Mouse (Mus musculus) myocyte (in vitro differentiated cells): ENCODE measurements around the gene Slc25a38. TPM values are rescaled to one million over a fixed set of nuclear protein-coding genes. Genes with fewer than 3 reads are reported as not detected.

Experiments used
- H3K27me3 ChIP-seq: one replicate; pipeline ENCODE4 v1.6.1; 2011; ENCODE audit not compliant: control insufficient read depth, insufficient read depth, insufficient read length
- H3K36me3 ChIP-seq: one replicate; pipeline ENCODE4 v1.6.1; 2011; ENCODE audit not compliant: control insufficient read depth, insufficient read depth
- H3K4me2 ChIP-seq: one replicate; pipeline ENCODE4 v1.6.1; 2011; ENCODE audit warnings: low read depth, control low read depth
- H3K4me3 ChIP-seq: one replicate; pipeline ENCODE4 v1.5.1; 2011; ENCODE audit warnings: mild to moderate bottlenecking, control low read depth, moderate library complexity
- H3K79me2 ChIP-seq: one replicate; pipeline ENCODE4 v1.6.1; 2011; ENCODE audit not compliant: control insufficient read depth, insufficient read depth
- H3ac ChIP-seq: one replicate; pipeline ENCODE4 v1.6.1; 2011; ENCODE audit not compliant: control insufficient read depth, insufficient read length
- CEBPB ChIP-seq: IDR thresholded peaks from 2 replicates; pipeline ENCODE4 v1.6.1; 2011; ENCODE audit warnings: mild to moderate bottlenecking, moderate library complexity; ENCODE audit not compliant: poor library complexity, insufficient read depth, severe bottlenecking
- E2F4 ChIP-seq: IDR thresholded peaks from one replicate; pipeline ENCODE4 v1.6.1; 2011; ENCODE audit warnings: mild to moderate bottlenecking, control low read depth, moderate library complexity; ENCODE audit not compliant: insufficient read depth
- MAX ChIP-seq: IDR thresholded peaks from one replicate; pipeline ENCODE4 v1.6.1; 2011; ENCODE audit warnings: low read depth, mild to moderate bottlenecking, control low read depth
- MYOD1 ChIP-seq, 3 experiments: IDR thresholded peaks; one replicate each; pipeline ENCODE4 v1.6.1; 2011; ENCODE audit warnings: control low read depth in 2 of 3, low read depth in 2 of 3, mild to moderate bottlenecking in 2 of 3, moderate library complexity in 1 of 3; ENCODE audit not compliant: insufficient read length in 2 of 3, control insufficient read depth in 1 of 3
- MYOG ChIP-seq, 3 experiments: IDR thresholded peaks; one replicate each; pipeline ENCODE4 v1.6.1; 2011; ENCODE audit warnings: control low read depth in 2 of 3, low read depth in 2 of 3, mild to moderate bottlenecking in 2 of 3; ENCODE audit not compliant: insufficient read length in 2 of 3, control insufficient read depth in 1 of 3, insufficient read depth in 1 of 3
- POLR2A ChIP-seq: IDR thresholded peaks from one replicate; pipeline ENCODE4 v1.6.1; 2011; ENCODE audit warnings: low read depth, mild to moderate bottlenecking, control low read depth, moderate library complexity; ENCODE audit not compliant: insufficient read length
- POLR2AphosphoS2 ChIP-seq: IDR thresholded peaks from one replicate; pipeline ENCODE4 v1.6.1; 2011; ENCODE audit warnings: low read depth, control low read depth; ENCODE audit not compliant: insufficient read length
- REST ChIP-seq: IDR thresholded peaks from one replicate; pipeline ENCODE4 v1.6.1; 2011; ENCODE audit warnings: mild to moderate bottlenecking, control low read depth, moderate library complexity; ENCODE audit not compliant: insufficient read depth, insufficient read length
- SRF ChIP-seq: IDR thresholded peaks from one replicate; pipeline ENCODE4 v1.6.1; 2011; ENCODE audit warnings: low read depth; ENCODE audit not compliant: control insufficient read depth, insufficient read length
- TCF12 ChIP-seq: IDR thresholded peaks from one replicate; pipeline ENCODE4 v1.6.1; 2011; ENCODE audit warnings: mild to moderate bottlenecking, control low read depth; ENCODE audit not compliant: poor library complexity, insufficient read depth, severe bottlenecking
- TCF3 ChIP-seq: IDR thresholded peaks from one replicate; pipeline ENCODE4 v1.6.1; 2011; ENCODE audit warnings: low read depth, control low read depth; ENCODE audit not compliant: insufficient read length
- USF1 ChIP-seq: IDR thresholded peaks from one replicate; pipeline ENCODE4 v1.6.1; 2011; ENCODE audit warnings: low read depth, mild to moderate bottlenecking, control low read depth, moderate library complexity
- polyA plus RNA-seq: library from polyadenylated mRNA; unstranded; fragments of >200 nt; fragmentation: generic; extraction: Trizol; gene quantifications from one replicate; pipeline ENCODE4 v1.2.1, GENCODE M21; 2012; ENCODE audit warnings: missing spikeins

Slc25a38 gene
- polyA plus RNA-seq, 1 experiment, result 12.9 TPM

GRCm38 (mm10) chr9:120114051-120114788, 4.0 kb downstream of the Slc25a38 start:
- Histone ChIP-seq H3K36me3 (no peaks in the 10 kb centered on the region), H3K4me2 (no peak overlapping the region), H3K4me3 (no peak overlapping the region), H3K79me2 (peaks cover 7% of the 10 kb centered on the region), H3ac (no peak overlapping the region), H3K27me3 (no peaks in the 10 kb centered on the region)
- TF ChIP-seq E2F4 (no peak), TCF12 (no peak), POLR2A (no peak)

- Histone ChIP-seq H3K4me3 (no peak overlapping the region), H3K79me2 (peaks cover 7% of the 10 kb centered on the region), H3ac (no peak overlapping the region), H3K4me2 (no peak overlapping the region), H3K36me3 (no peaks in the 10 kb centered on the region), H3K27me3 (no peaks in the 10 kb centered on the region)
- no peak for TF ChIP-seq MYOG (IDR thresholded peaks at IDR 0.05; ENCODE audit: control insufficient read depth in 1 of 3, insufficient read depth in 1 of 3, insufficient read length in 2 of 3, low read depth in 2 of 3)
- no peak for TF ChIP-seq TCF12
- no peak for TF ChIP-seq MAX
- no peak for TF ChIP-seq USF1
- no peak for TF ChIP-seq TCF3
- TF ChIP-seq POLR2A, result no peak
- TF ChIP-seq E2F4, result no peak
- TF ChIP-seq CEBPB, result no peak
- no peak for TF ChIP-seq REST
- TF ChIP-seq SRF, result no peak
- TF ChIP-seq POLR2AphosphoS2, result no peak
- TF ChIP-seq MYOD1 (IDR thresholded peaks at IDR 0.05; ENCODE audit: control insufficient read depth in 1 of 3, insufficient read length in 2 of 3, low read depth in 2 of 3), result no peak
These were observed 4.6 kb downstream of the Slc25a38 start for GRCm38 (mm10) chr9:120114789-120115151.

- Histone ChIP-seq H3K4me2 (no peak overlapping the region), H3K79me2 (peaks cover 7% of the 10 kb centered on the region), H3K4me3 (no peak overlapping the region), H3ac (no peak overlapping the region), H3K27me3 (no peaks in the 10 kb centered on the region), H3K36me3 (no peaks in the 10 kb centered on the region)
- no peak for TF ChIP-seq E2F4
- TF ChIP-seq SRF, result no peak
- no peak for TF ChIP-seq POLR2AphosphoS2
- no peak for TF ChIP-seq REST
- no peak for TF ChIP-seq MAX
- no peak for TF ChIP-seq MYOG (IDR thresholded peaks at IDR 0.05; ENCODE audit: control insufficient read depth in 1 of 3, insufficient read depth in 1 of 3, insufficient read length in 2 of 3, low read depth in 2 of 3)
- no peak for TF ChIP-seq TCF12
- no peak for TF ChIP-seq POLR2A
- TF ChIP-seq USF1, result no peak
- TF ChIP-seq CEBPB, result no peak
- no peak for TF ChIP-seq MYOD1 (IDR thresholded peaks at IDR 0.05; ENCODE audit: control insufficient read depth in 1 of 3, insufficient read length in 2 of 3, low read depth in 2 of 3)
- no peak for TF ChIP-seq TCF3
These were observed 5.4 kb downstream of the Slc25a38 start for GRCm38 (mm10) chr9:120115580-120115979.

GRCm38 (mm10) chr9:120116184-120116624, 6.0 kb downstream of the Slc25a38 start:
- Histone ChIP-seq H3K4me3 (no peak overlapping the region), H3K27me3 (no peaks in the 10 kb centered on the region), H3K4me2 (no peak overlapping the region), H3K79me2 (peaks cover 5% of the 10 kb centered on the region), H3ac (no peak overlapping the region), H3K36me3 (no peaks in the 10 kb centered on the region)
- TF ChIP-seq USF1 (no peak), MYOG (IDR thresholded peaks at IDR 0.05; ENCODE audit: control insufficient read depth in 1 of 3, insufficient read depth in 1 of 3, insufficient read length in 2 of 3, low read depth in 2 of 3) (no peak), POLR2AphosphoS2 (no peak), POLR2A (no peak), CEBPB (no peak), MAX (no peak), TCF3 (no peak), SRF (no peak), MYOD1 (IDR thresholded peaks at IDR 0.05; ENCODE audit: control insufficient read depth in 1 of 3, insufficient read length in 2 of 3, low read depth in 2 of 3) (no peak), TCF12 (no peak), E2F4 (no peak), REST (no peak)

GRCm38 (mm10) chr9:120118212-120118611, 8.0 kb downstream of the Slc25a38 start:
- Histone ChIP-seq H3K27me3 (no peaks in the 10 kb centered on the region), H3K36me3 (no peaks in the 10 kb centered on the region), H3K4me3 (no peak overlapping the region), H3K79me2 (no peaks in the 10 kb centered on the region), H3ac (no peak overlapping the region), H3K4me2 (no peak overlapping the region)
- TF ChIP-seq POLR2AphosphoS2, result no peak
